Mouse (Mus musculus) erythroblast, embryonic 14.5 days (primary cell): Measurements from ENCODE around the gene Dysf. TPM values are rescaled to one million over a fixed set of nuclear protein-coding genes. Genes with fewer than 3 reads are reported as not detected.

ENCODE experiments used
- H3K27me3 ChIP-seq: 2 replicates; pipeline ENCODE4 v1.6.1; 2012; ENCODE audit warnings: inconsistent platforms; ENCODE audit not compliant: control insufficient read depth
- H3K36me3 ChIP-seq: 2 replicates; pipeline ENCODE4 v1.6.1; 2012; ENCODE audit warnings: mild to moderate bottlenecking, inconsistent platforms; ENCODE audit not compliant: control insufficient read depth
- H3K4me1 ChIP-seq: 2 replicates; pipeline ENCODE4 v1.6.1; 2012; ENCODE audit warnings: inconsistent platforms; ENCODE audit not compliant: control insufficient read depth
- H3K4me3 ChIP-seq: replicated peaks from 2 replicates; pipeline ENCODE3; 2012; ENCODE audit warnings: moderate library complexity, mild to moderate bottlenecking, inconsistent platforms
- H3K9me3 ChIP-seq: 2 replicates; pipeline ENCODE4 v1.6.1; 2012; ENCODE audit warnings: low read length, inconsistent platforms, mixed read lengths; ENCODE audit not compliant: control insufficient read depth
- GATA1 ChIP-seq: IDR thresholded peaks from 2 replicates; pipeline ENCODE4 v1.6.1; 2012; ENCODE audit warnings: low read length, inconsistent platforms, mixed read lengths
- TAL1 ChIP-seq: IDR thresholded peaks from 3 replicates; pipeline ENCODE4 v1.6.1; 2012; ENCODE audit warnings: low read length, inconsistent platforms, mixed read lengths
- polyA plus RNA-seq: library from polyadenylated mRNA; stranded (reverse); fragments of >175 nt; gene quantifications from 2 replicates; pipeline ENCODE4 v1.2.3, GENCODE M21; 2012

The Dysf gene
- polyA plus RNA-seq, 1 experiment, result 0.09 TPM

DNA sequence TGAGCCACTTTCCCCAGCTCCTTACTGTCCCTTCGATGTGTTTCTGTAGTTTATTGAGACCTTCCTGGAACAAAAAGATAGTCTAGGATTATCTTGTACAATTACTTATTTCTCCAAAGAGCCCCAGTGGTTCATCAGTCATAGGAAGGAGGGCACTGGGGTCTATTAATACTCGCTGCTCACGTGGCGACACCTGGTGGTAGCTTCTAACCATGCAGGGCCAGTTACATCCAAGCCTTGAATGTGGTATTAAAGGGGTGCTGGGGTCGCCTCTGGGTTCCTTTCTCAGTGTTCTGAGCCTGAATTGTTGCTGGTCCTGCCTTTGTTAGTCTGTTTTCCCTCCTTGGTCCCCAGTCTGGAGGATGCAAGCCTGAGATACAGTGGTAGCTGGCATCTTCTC is 52.9 kb downstream of the Dysf start:
- H3K36me3 ChIP-seq, result no peaks in the 10 kb centered on the region
- H3K9me3 ChIP-seq, result no peaks in the 10 kb centered on the region
- H3K4me1 ChIP-seq, result no peaks in the 10 kb centered on the region
- TF ChIP-seq GATA1 (no peak), TAL1 (no peak)
- H3K4me3 ChIP-seq, result no peak overlapping the region
- no peaks in the 10 kb centered on the region for H3K27me3 ChIP-seq

DNA sequence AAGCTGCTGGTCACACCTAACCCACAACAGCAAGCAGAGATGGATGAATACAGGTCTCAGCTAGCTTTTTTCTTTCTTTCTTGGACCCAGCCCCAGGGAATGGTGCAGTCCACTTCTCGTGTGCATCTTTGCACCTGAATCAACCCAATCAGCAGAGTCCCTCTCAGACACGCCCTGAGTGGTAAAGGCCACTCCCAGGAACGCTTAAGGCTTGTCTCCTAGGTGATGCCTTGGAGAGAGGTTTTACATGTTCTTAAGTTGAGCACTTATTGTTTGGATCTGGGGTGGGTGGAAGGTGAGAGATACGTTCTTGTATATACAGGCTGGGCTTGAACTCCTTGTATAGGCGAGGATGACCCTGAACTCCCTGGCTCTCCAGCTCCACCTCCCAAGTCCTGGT is 54.2 kb downstream of the Dysf start:
- H3K4me1 ChIP-seq, result no peaks in the 10 kb centered on the region
- H3K4me3 ChIP-seq, result no peak overlapping the region
- TF ChIP-seq GATA1 (no peak), TAL1 (no peak)
- H3K27me3 ChIP-seq, result no peaks in the 10 kb centered on the region
- no peaks in the 10 kb centered on the region for H3K36me3 ChIP-seq
- H3K9me3 ChIP-seq, result no peaks in the 10 kb centered on the region

DNA sequence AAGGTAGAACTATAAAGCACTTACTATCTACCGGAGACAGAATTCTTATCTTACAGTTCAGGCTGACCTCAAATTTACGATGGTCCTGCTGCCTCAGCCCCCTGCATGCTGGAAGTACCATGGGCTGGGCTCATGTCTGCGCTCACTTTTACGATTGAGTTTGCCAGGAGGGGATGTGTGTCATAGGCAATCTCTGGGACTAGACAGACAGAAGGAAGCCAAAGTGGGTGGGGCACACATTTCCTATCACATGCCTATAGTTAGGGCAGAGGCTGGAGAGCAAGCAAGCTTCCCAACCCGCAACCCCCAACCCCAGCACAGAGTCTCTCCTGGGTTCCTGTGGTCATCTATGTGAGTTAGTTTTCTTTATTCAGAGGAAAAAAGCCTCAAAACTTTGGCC is 59.8 kb downstream of the Dysf start:
- Histone ChIP-seq H3K27me3 (no peaks in the 10 kb centered on the region), H3K36me3 (no peaks in the 10 kb centered on the region), H3K4me1 (no peaks in the 10 kb centered on the region), H3K4me3 (no peak overlapping the region), H3K9me3 (no peaks in the 10 kb centered on the region)
- no peak for TF ChIP-seq GATA1
- no peak for TF ChIP-seq TAL1

DNA sequence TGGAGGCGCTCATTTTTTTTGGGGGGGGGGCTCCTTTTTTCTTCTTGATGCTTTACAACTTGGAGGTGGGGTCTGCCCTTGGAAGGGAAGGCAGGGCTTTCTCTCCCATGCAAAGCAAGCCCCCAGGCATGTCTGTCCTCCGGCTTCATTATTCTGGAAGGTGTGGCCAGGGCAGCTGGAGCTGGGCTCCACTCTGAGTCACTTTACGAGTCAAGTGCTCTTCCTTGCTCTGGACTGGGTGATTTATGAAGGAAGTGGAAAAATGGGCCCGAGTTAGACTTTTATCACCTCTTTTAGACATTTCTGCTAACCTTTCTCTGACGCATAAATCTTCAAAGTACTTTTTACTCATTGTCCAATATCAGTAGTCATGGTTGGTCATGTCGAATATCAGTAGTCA is 61.9 kb downstream of the Dysf start:
- no peaks in the 10 kb centered on the region for H3K4me1 ChIP-seq
- H3K4me3 ChIP-seq, result no peak overlapping the region
- H3K27me3 ChIP-seq, result no peaks in the 10 kb centered on the region
- H3K9me3 ChIP-seq, result no peaks in the 10 kb centered on the region
- H3K36me3 ChIP-seq, result no peaks in the 10 kb centered on the region
- TF ChIP-seq TAL1, result no peak
- no peak for TF ChIP-seq GATA1

DNA sequence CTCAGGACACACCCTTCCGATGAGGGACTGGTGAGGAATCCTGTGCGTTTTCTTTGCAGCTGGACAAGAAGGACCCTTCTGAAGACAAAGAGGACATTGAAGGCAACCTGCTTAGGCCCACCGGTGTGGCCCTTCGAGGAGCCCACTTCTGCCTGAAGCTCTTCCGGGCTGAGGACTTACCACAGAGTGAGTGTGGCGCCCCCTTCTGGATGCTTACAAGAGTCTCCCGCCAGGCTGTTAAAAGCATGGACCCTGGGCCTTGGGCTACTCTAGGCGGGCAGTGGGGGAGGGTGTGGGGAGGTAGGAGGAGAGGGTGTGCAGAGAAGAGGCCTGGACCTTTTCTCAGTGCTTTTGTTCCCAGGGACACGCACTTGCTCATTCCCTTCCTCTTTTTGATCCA is 64.2 kb downstream of the Dysf start:
- TF ChIP-seq GATA1, result no peak
- TF ChIP-seq TAL1, result no peak
- Histone ChIP-seq H3K4me3 (no peak overlapping the region), H3K27me3 (no peaks in the 10 kb centered on the region), H3K4me1 (no peaks in the 10 kb centered on the region), H3K9me3 (no peaks in the 10 kb centered on the region), H3K36me3 (no peaks in the 10 kb centered on the region)

DNA sequence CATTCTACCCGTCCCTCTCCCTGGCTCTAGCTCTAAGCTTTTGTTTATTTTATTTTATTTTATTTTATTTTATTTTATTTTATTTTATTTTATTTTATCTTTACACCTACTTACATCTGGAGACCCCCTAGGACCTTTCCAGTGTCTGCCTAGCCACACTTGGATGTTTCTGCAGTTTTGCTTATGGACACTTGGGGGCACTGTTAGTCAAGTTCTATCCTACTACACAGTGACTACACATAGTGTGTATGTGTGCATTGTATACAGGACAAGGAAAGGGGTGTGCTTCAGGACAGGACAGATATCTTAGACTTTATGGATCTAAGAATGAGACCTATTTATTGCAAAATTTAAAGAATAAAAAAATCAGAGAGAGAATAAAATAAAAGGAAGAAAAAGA is 69.8 kb downstream of the Dysf start:
- Histone ChIP-seq H3K4me1 (no peaks in the 10 kb centered on the region), H3K9me3 (no peaks in the 10 kb centered on the region), H3K27me3 (no peaks in the 10 kb centered on the region), H3K36me3 (no peaks in the 10 kb centered on the region), H3K4me3 (no peak overlapping the region)
- TF ChIP-seq GATA1, result no peak
- TF ChIP-seq TAL1, result no peak

DNA sequence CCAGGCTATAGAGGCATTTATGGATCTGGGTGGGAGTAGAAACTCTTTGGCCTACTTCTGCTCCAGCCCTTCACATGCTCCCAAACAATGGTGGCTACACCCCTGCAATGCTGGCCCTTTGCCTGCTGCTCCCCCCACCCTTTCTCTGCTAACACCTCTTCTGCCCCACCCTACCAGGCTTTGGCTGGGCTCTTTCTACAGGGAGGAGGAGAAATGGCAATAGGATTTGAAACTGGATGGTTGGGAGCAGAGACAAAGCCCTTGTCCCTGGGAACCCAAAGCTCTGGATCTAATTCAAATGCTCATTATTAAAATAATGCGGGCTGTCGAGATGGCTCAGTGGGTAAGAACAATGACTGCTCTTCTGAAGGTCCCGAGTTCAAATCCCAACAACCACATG is 72.2 kb downstream of the Dysf start:
- no peak for TF ChIP-seq TAL1
- no peak for TF ChIP-seq GATA1
- H3K4me3 ChIP-seq, result no peak overlapping the region
- no peaks in the 10 kb centered on the region for H3K9me3 ChIP-seq
- H3K36me3 ChIP-seq, result no peaks in the 10 kb centered on the region
- no peaks in the 10 kb centered on the region for H3K27me3 ChIP-seq
- H3K4me1 ChIP-seq, result no peaks in the 10 kb centered on the region

DNA sequence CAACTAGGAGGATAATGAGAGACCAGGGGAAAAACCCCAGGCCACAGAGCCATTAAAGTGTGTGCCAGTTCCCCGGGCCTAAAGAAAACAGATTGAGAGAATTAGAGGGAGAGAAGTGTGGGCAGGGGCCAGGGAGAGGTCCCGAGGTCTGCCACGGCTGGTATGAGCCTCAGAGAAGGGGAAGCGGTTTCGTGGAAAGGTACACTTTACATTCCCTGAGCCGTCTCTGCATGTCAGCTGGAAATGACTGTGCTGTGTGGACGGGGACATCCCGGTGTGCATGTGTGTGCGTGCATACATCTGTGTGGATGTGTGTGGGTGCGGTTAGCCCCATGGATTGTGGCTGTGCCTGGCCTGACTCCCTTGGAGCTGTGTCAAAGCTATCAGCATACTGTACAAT is 76.4 kb downstream of the Dysf start:
- Histone ChIP-seq H3K36me3 (no peaks in the 10 kb centered on the region), H3K27me3 (no peaks in the 10 kb centered on the region), H3K4me3 (no peak overlapping the region), H3K4me1 (no peaks in the 10 kb centered on the region), H3K9me3 (no peaks in the 10 kb centered on the region)
- no peak for TF ChIP-seq GATA1
- no peak for TF ChIP-seq TAL1

DNA sequence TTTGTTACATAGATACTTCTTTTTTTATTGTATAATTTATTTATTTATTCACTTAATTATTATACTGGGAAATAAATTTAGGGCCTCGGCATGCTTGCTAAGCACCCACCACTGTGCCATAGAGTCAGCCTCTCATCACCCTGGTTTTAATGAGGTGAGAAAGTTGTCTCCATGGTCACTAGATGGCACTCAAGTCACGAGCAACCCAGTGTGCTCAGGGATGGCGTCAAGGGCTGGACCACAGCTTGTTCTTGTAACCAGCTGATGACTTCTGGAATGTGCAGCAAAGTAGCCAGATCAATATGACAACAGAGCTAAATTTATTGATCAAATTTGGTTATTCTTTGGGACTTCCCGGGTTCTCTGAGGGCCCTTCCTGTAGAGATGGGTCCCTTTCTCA is 85.1 kb downstream of the Dysf start:
- Histone ChIP-seq H3K4me1 (no peaks in the 10 kb centered on the region), H3K36me3 (no peaks in the 10 kb centered on the region), H3K27me3 (no peaks in the 10 kb centered on the region), H3K4me3 (no peak overlapping the region), H3K9me3 (no peaks in the 10 kb centered on the region)
- TF ChIP-seq TAL1 (no peak), GATA1 (no peak)

DNA sequence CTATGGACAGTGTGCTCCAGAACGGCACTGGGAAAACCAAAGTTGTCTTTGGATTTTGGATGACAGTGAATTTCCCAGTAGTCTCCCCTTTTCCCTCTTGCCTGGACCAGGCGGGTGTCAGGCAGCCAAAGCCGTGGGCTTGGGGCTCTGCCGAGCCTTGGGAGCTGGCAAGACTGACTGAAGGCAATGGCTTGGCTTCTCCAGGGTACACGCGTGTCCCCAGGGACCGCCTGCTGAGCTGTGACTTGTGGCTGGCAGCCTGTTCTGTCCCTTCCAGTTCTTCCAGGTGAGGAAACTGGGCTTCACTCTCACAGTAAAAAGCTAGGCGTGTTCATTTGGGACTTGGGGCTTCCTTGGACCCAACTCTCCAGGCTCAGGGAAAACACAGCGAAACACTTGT is 86.1 kb downstream of the Dysf start:
- Histone ChIP-seq H3K36me3 (no peaks in the 10 kb centered on the region), H3K4me1 (no peaks in the 10 kb centered on the region), H3K27me3 (no peaks in the 10 kb centered on the region), H3K9me3 (no peaks in the 10 kb centered on the region), H3K4me3 (no peak overlapping the region)
- TF ChIP-seq TAL1 (no peak), GATA1 (no peak)

DNA sequence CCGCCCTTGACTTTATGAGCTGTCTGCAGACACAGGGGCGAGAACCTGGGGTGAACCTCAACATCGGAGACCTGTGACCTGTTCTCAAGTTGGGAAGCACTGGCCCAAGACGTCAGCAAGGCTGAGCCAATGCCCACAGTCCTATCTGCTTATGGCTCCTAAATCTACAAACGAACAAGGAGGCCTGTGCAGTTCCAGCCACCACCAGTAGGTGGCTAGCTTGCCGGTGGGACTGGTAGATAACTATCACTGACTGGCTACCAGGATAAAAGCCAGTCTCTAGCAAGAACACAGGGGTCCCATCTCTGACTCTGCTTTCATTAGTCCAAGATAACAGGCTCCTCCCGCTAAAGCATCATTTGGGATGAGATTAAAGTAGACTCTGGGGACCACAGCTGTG is 86.6 kb downstream of the Dysf start:
- no peaks in the 10 kb centered on the region for H3K9me3 ChIP-seq
- H3K27me3 ChIP-seq, result no peaks in the 10 kb centered on the region
- no peaks in the 10 kb centered on the region for H3K4me1 ChIP-seq
- H3K4me3 ChIP-seq, result no peak overlapping the region
- H3K36me3 ChIP-seq, result no peaks in the 10 kb centered on the region
- TF ChIP-seq TAL1 (no peak), GATA1 (no peak)
